Mouse (Mus musculus) stomach, postnatal 0 days (tissue): Measurements from ENCODE around the gene Cacng6.

ENCODE experiments used
- CTCF ChIP-seq: IDR thresholded peaks from 2 replicates; pipeline ENCODE4 v1.5.1; 2016; ENCODE audit warnings: antibody characterized with exemption, low read depth, mild to moderate bottlenecking, moderate library complexity
- EP300 ChIP-seq: optimal IDR thresholded peaks from 2 replicates; pipeline ENCODE3; 2016; ENCODE audit warnings: antibody characterized with exemption

DNA sequence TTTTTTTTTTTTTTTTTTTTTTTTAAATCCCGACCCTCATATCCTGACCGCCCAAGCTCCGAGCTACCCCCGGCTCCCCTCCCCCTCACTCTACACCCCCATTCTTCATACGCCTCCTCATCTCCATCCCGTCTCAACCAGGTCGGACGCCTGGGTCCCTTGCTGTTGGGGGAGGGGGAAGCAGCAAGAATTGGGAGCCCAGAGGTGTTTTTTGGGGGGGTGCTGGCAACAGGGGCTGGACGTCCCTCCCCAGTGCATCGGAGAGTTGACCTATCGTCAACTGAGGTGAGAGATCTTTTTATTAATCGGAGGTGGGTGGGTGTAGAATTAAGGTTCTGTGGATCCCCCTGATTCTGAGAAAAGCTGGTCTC lies 32.9 kb upstream of the Cacng6 start:
- TF ChIP-seq CTCF = no peak
- TF ChIP-seq EP300 = no peak
